Mouse (Mus musculus): ENCODE measurements around the gene Gm17545.

DNA sequence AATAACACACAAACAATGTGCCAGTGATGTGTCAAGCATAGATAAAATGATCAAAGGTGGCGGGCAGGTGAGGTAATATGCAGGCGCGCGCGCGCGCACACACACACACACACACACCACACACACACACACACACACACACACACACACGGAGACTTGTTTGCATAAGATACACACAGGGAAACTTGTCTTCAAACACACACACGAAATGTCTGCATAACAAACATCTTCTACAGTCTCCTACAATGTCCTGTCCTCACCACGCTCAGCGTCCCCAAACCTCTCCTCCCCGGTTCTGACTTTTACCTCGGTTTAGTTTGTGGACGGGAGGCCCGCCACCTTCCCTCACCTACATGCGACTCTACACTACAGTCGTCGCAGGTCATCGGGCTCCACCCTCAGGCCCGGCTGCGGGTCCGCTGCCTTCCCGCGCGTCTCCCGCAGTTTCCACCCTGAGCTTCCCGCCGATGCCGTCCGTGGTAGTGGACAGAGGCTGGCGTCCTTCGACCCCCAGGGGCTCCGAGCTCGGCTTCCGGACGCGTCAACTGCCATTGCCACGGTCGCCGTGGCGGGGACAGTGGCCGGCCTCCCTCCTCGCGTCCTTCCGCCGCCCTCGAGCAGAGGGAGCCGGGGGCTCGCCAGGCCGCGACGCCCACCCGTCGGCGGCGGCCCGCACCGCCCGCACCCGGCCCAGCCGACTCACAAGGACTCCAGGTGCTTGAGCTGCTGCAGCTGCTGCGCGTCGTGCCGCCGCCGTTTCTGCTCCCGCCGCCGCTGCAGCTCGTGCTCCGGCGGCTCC lies 13.5 kb downstream of the Gm17545 start:
- TF ChIP-seq CTCF (IDR thresholded peaks at IDR 0.05; ENCODE audit: low read depth, low read length) (no peak), POLR2A (IDR thresholded peaks at IDR 0.05; ENCODE audit: borderline replicate concordance, low read depth, low read length) (no peak)

Data from bone marrow macrophage, adult 2 months (primary cell).